Mouse (Mus musculus) adrenal gland, adult 2 months (tissue): ENCODE measurements around the gene Spata13. TPM values are rescaled to one million over a fixed set of nuclear protein-coding genes. Genes with fewer than 3 reads are reported as not detected.

Experiments used
- DNase-seq: peaks from one replicate; pipeline ENCODE4 v3.0.0; 2021
- polyA plus RNA-seq: library from polyadenylated mRNA; depleted of rRNA; stranded (reverse); fragments of >200 nt; gene quantifications from 2 replicates; pipeline ENCODE4 v1.2.3, GENCODE M21; 2012
- total RNA-seq, 2 experiments: library from RNA; stranded (reverse); gene quantifications; 2 replicates each; pipeline ENCODE4 v1.2.3; 2021

Gene Spata13
- total and polyA plus RNA-seq, 3 experiments = 41.9 to 151 (median 144) TPM

DNA sequence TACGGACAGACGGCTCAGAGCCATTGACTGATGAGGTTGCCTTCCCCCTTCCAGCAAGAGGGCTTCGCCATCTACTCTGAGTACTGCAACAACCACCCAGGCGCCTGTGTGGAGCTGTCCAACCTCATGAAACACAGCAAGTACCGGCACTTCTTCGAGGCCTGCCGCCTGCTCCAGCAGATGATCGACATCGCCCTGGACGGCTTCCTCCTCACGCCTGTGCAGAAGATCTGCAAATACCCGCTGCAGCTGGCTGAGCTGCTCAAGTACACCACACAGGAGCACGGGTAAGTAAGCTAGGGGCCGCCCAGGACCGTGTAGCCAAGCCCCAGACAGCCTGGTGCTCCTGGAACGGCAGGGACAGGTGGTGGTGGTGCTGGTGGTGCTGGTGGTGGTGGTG, 117.8 kb downstream of the Spata13 start:
- no peak for DNase-seq

DNA sequence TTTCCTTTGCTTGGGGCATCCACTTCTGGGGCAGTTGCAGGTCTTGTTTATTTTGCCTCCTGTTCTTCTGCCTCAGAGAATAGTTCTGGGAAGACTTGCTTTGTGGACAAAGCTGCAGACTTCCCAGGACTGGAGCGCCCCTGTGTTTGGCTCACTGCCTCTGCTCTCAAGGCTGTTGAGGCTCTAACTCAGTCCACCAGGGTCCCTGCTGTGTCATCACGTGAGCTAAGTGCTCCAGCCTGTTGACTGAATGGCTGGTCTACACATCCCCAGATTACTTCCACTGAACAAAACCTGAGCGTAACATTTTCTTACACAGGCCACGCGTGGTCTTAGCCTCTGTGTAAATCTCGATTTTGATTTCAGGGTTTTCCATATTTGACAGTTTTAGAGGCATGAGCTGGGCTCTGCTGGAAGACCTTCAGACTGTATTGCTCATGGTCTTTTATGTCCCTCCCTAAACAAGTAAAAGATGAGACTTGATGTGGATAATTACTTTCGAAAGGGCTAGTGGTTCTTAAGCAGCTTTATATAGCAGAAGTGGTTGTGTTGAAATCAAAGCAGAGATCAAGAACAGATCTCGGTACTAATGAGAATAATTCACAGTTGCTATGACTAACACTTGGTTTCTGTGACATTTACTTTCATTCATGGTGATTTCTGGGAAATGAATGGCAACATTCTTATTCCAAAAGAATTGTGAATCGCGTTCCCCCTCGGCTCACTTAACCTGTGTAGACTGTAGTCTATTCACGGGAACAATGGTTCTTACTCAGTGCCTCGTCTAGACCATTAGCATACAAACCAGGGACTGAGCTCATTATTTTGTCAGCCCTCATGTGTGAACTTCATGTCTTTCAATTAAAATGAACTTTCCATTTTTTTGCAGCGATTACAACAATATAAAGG, 119.3 kb downstream of the Spata13 start:
- peak; percentile 85 for DNase-seq

GRCm38 (mm10) chr14:60753801-60754126, 120.0 kb downstream of the Spata13 start:
- DNase-seq = no peak

GRCm38 (mm10) chr14:60754656-60755055, 120.9 kb downstream of the Spata13 start:
- no peak for DNase-seq

GRCm38 (mm10) chr14:60756271-60756670, 122.5 kb downstream of the Spata13 start:
- DNase-seq = no peak

- no peak for DNase-seq
Measured at GRCm38 (mm10) chr14:60757265-60757664, 123.5 kb downstream of the Spata13 start.

DNA sequence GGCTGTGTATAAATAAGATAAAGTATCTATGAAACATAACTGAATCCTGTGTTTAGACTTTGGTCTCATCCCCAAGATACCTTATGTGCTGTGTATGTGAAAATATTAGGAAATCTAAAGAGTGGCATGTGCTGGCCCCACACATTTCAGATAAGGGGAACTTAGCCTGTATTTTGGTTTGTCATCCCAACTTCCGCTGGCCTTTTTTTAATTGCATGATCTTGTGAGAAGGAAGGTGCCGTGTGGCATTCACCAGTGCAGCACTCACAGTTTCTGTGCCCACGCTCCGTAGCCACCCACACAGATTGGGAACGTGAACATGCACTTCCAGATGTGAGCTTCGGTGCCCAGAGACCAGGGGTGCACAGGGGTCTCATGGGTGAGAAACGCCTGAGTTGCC, 123.9 kb downstream of the Spata13 start:
- no peak for DNase-seq

GRCm38 (mm10) chr14:60759097-60759496, 125.3 kb downstream of the Spata13 start:
- no peak for DNase-seq

DNA sequence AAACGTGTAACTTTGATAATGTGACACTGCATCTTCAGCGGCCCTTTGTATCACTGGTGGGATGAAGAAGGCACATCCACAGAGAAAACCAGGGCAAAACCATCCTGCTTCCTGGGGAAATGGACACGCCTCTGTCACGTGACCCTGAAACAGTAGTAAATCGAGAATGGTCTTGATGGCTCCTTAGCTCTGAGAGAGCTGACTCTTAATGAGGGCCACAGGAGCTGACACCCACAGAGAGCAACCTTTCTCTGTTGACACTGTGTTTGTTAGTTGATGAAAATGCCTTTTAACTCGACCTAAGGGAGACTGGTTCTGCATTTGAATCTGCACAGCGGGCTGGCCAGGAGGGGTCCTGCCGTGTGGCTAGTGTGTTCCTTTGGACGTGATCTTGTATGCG, 128.0 kb downstream of the Spata13 start:
- DNase-seq = no peak

DNA sequence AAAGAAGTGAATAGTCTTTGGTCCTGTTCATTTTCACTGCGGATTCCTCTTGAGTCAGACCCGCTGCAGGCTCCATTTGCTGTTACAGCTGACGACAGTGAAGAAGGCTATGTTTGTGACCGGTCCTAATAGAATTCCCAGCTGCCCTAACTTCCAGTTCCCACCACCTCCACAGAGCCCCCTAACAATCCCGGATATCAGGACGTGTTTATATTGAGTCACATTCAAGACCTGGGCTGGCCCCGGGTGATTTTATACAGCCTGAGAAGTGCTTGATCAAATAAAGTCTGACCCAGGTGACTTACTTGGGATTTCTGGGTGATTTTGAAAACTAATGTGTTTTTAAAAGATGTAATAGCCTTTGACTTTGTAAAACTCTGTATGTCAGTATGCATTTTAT, 129.0 kb downstream of the Spata13 start:
- DNase-seq = no peak

DNA sequence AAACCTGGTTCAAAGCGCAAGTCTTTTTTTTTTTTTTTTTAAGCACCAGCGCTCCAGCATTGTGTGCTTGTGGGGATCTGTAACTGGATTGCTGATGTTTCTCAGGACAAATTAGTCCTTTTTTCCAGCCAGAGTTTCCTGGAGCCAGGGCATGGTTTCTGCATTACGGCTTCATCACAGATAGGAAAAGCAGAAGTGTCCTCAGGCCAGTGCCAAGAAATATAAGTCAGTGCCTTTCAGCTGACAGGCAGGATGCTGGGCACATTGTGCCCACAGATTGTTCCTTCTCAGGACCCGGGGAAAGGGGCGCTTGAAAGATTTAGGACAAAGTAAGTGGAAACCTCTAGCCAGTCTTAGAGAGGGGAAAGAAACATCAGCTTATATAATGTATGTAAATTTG, 129.9 kb downstream of the Spata13 start:
- DNase-seq = no peak

- DNase-seq = no peak
Measured at GRCm38 (mm10) chr14:60764526-60764925, 130.7 kb downstream of the Spata13 start.

DNA sequence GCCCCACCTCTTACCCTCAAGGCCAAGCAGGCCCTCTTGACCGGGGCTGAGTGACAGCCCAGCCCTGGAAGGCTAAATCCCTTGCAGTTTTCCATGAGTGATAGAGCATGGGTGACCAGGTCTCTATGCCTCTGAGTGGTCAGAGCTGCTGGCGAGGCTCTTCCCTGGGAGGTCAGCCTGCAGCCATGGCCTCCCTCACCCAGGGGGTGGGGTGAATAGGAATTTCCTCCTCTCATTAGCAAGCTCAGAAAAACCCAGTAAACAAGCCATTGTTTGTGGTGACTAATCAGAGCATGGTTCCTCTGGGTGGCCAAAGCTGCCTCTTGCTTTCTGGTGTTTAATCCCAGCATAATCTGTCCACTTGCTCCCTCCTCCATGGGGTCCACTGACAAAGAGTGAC, 131.2 kb downstream of the Spata13 start:
- DNase-seq = peak; percentile 54

- no peak for DNase-seq
Measured at GRCm38 (mm10) chr14:60767884-60768283, 134.1 kb downstream of the Spata13 start, which contains the start of gene C1qtnf9. C1qtnf9 (plus strand) TSS chr14:60768134.

- DNase-seq = peak; percentile 67
Measured at GRCm38 (mm10) chr14:60769340-60769739, 135.5 kb downstream of the Spata13 start.

DNA sequence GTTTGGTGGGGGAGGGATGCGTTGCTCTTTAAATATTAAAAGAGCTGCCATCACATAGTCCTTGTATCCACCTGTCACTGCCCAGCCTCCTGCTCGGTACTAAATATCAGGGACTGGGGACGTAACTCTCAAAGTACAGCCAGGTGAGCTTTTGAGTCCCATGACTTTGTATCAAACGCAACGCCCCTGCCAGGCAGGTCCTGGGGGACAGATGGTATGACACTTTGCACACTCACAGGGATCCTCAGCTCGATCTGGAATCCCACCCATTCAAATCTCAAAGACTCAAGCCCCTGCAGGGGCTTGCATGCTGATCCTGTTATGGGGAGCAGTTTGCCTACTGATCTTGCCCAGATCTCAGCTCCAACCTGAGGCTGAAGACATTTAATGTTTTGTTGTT, 136.8 kb downstream of the Spata13 start:
- DNase-seq = no peak

DNA sequence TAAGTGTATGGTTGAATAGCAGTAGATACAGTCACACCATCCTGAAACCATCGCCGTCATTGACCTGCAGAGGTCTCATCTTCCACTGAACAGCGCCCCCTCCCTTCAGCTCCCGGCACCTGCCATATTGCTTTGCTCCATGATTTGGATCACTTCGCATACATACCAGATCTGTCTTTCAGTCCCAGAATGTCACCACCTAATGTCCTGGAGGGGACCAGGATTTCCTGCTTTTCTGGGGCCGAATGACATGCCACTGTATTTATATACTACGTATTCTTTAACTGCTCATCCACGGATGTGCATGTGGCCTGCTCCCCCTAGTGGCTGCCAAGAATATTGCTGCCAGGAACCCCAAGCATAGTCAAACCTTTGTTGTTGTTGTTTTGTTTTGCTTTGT, 137.3 kb downstream of the Spata13 start:
- DNase-seq = peak; percentile 63

DNA sequence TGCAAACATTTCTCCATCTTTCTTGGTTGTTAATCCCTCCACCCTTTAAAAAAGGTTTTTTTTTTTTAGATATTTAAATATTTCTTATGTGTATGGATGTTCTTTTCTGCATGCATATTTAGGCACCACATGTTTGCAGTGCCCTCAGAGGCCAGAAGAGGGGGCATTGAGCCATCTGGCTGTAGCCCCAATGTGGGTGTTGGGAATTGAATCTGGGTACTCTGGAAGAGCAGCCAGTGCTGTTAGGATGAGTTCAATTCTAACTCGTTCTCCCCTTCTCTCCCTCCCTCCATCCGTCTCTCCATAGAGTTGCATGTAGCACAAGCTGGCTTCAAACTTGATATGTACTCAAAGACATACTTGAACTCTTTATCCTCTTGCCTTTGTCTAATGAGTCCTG, 139.7 kb downstream of the Spata13 start:
- DNase-seq = no peak

- no peak for DNase-seq
Measured at GRCm38 (mm10) chr14:60776521-60776920, 142.7 kb downstream of the Spata13 start.

GRCm38 (mm10) chr14:60777485-60777919, 143.7 kb downstream of the Spata13 start:
- no peak for DNase-seq

GRCm38 (mm10) chr14:60779198-60779597, 145.4 kb downstream of the Spata13 start:
- DNase-seq = no peak

DNA sequence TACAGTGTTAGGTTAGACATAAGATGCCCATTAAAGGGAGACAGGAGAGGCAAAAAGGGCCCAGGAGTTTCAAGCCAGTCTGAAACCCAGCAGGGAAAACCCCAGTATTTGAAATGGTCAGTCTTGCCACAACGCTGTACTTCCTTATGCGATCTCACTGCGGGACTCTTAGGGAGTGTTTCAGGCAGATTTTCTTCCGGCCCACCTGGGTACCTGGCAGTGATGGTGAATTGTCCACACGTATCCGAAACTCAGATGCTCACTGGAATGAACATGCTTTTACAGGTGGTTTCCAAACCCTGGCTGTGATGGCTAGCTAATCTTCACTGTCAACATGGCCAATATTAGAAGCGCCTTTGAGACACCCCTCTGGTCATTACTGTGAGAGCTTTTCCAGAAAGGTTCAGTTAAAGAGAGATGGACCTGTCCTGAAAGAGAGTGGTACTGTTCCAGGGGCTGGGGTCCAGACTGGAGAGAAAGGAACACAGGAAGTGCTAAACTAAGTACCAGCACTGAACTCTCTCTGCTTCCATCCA, 148.4 kb downstream of the Spata13 start:
- DNase-seq = no peak

DNA sequence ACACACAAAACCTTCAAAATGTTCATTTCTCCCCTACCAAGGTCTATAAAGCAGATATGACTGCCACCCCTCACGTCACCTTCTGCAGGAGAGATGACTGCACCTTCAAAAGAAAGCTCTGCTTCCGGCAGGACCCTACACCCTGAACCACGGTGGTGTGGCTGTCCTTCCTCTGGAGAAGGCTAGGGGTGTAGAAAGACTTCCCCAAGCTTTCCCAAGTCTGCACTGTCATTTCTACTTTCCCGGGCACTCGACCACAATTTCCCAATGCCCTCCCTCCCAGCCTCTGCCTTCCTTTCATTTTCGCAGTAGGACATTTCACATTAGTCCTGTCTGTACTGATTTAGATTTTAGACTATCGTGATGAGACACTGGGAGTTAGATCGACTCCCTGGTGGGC, 149.4 kb downstream of the Spata13 start:
- no peak for DNase-seq
